Mouse (Mus musculus) cerebellum, adult 11-12 months (tissue): ENCODE data around the gene Grid2.

Experiments used
- DNase-seq: peaks from one replicate; pipeline ENCODE4 v3.0.0; 2022

Gene Grid2

GRCm38 (mm10) chr6:64327876-64328275, 1072.2 kb downstream of the Grid2 start:
- no peak for DNase-seq

DNA sequence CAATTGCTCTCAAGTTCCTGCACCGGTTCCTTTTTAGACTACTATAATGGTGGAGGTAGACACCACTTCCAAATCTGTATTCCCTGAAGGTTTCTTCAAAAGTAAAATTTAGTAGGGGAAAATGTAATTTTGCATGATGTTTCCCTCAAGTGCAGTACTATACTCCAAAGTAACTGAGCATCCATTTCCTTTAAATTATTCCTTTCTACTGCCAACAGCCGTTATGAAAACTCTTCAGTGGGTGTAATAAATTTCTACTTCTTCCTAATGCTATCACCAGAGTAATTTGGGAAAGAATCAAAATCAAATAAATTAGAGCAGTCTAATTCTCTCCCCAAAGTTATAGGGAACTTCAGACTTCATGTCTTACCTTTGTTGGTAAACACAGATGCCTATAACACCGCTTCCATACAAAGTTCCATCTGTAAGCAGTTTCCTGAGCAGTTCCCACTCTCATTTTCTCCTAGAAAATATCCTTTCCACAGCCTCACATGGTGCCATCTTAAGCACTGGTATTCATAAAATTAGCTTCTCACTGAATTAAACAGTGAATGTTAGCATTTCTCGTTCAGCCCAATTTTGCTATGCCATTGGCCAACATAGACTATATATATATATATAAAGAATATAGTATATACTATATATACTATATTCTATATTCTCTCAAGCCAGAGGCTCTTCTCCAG, 1142.9 kb downstream of the Grid2 start:
- DNase-seq: no peak

GRCm38 (mm10) chr6:64427658-64428057, 1172.0 kb downstream of the Grid2 start:
- DNase-seq: no peak

- no peak for DNase-seq
Observed at GRCm38 (mm10) chr6:64428898-64429297, 1173.2 kb downstream of the Grid2 start.

- no peak for DNase-seq
Observed at GRCm38 (mm10) chr6:64448127-64448526, 1192.5 kb downstream of the Grid2 start.

DNA sequence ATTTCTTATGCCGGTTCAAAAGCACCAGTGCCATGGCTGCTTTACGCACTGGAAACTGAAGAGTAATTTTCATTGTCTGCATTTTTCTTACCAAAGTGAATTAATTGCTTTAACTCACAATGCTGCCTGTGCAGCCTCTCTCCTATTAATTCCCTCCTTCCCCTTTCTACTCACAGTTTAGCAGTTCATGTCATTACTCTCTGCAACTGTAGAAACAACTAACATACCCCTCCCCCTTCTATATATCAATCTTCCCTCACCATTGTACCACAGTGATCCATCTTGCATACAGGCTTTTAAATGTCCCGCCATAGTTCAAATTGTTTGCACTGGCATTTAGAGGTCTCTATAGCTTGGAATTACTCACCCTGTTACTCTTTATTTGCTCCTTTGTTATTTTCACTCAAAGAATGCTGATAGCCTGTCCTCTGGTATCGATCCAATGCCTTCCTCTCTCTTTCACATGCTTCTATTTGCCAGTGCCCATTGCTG, 1193.2 kb downstream of the Grid2 start:
- DNase-seq: no peak

- no peak for DNase-seq
Observed at GRCm38 (mm10) chr6:64450770-64451169, 1195.1 kb downstream of the Grid2 start.

DNA sequence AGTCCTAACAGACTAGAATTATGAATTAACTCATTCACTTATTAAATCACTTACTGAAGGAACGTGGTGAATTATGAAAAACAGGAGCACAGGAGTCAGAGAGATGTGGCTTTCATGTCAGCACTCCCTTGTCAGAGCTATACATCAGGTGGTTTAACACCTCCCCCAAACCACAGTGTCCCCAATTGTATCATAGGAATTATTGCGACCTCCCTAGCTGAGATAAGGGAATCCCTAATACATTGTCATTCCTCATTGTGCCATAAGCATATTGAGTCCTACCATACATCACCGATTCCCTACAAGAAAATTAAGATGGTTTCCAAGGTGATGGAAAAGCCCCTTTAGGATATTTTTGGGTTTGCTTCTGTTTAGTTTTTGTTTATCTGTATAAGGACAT, 1224.2 kb downstream of the Grid2 start:
- DNase-seq: no peak

DNA sequence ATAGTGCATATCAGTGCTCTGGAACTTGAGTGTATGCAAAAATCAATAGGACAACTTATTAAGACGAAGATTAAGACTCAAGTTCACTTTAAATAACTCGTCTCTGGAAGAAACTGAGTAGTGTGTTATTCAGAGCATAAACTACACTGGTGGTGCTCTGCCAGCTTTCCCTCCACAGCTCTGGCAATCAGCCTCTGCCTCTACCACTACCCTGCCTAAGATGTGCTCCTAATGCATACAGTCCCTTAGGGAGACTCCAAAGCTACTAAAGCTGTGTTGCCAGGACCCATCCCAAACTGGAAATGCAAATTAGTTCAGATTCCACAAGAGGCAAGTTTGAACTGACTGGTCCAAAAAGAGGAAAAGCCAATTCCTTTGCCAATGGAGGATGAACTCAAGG, 1224.9 kb downstream of the Grid2 start:
- DNase-seq: no peak

DNA sequence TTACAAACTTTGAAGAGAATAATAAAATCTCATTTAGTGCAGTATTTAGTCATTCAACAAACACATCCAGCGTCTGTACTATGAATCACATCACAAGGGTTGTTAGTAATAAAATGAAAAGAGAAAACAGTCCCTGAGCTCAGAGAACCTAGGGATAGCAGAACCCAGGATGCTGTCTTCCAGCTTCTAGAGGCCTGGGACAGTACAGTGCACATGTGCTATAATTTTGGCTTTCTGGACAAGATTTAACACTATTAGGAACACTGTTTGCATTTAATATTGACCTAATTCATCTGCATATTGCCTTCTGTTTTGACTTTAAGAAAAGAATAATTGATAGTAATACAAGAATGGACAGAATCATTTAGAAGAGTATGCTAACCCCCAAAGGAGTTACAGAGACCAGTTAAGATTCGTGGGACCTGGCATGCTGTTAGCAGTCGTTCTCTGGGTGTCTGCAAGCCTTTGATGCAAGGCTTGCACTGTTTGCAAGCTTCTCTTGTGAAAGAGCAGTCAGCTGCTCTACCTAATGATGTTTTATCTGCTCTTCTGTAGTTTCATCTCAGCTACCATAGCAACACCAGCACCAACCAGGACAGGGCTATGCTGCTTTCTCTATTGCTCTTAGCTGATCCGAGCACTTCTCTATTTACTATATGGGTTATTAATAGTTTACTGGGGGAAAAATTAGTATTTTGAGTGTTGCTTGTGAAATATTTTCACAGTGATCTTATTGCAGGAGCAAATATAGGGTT, 1234.8 kb downstream of the Grid2 start:
- no peak for DNase-seq

DNA sequence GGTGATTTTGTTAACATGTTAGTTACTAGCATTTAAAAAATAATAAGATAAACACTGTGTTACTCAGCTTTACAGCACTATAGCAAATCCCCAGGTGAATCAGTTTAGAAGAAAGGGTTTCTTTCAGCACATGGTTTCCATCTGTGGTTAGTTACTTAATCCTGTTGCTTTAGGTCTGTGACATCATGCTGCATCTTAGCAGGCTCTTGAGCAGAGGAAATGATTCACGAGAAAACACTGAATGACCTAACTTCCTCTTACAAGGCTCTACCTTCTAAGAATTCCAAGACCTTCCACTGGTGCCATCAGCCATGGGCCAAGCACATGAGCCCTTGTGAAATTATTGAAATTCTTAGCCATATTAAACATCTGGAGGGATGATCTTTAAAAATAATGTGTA, 1248.7 kb downstream of the Grid2 start:
- DNase-seq: no peak

DNA sequence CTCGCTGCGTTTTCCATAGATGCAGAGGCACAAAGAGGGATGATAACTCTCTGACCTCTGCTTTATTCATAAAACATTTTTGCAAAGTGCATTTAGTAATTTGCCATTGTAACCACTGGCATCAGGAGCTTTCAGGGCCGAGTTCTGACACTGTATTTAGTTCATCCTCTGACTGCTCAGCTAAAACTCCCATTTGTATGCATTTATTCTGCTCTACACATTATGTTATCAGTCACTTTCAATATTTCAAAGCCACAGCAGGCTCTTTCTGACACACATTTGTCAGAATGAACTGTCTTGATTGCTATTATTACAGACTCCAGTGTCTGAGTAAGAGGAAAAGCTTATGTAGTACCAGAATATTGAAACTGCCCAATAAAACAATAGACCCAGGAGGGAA, 1286.5 kb downstream of the Grid2 start:
- DNase-seq: no peak

GRCm38 (mm10) chr6:64553645-64554044, 1298.0 kb downstream of the Grid2 start:
- DNase-seq: no peak

DNA sequence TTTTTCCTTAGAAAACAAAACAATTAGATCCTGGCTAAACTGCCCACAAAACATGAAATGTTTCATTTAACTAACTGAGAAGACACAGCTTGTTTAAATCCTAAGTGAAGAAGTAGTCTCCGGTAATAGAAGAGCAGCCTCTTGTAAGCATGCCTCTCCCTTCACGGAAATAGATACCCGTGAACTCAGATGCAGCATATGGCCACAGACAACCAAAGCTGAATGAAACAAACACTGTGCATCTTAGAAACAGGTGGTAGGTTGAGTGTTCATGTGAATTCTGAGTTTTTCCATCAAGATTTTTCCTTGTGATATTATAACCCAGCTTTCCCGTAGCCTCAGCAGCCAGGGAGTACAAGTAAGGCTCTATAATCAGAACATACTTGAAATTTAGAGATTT, 1299.5 kb downstream of the Grid2 start:
- DNase-seq: peak; percentile 13

DNA sequence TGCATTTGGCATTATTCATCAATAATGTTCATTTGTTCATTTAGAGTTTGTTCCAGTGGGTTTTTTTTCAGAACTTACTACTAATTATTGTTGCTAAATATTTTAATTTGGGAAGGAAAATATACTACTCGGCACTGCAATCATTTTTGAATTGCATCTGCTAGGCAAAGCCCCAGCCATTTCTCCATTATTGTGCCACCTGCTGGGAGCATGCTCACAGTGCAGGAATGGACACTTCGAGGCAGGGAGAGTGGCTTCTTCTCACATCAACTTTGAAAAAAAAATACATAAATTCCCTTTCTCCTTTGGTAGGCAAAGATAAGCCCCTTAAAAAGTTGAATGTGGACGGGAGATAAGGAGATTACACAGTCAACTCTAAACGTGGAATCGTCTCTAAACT, 1312.9 kb downstream of the Grid2 start:
- DNase-seq: no peak

GRCm38 (mm10) chr6:64581338-64581737, 1325.7 kb downstream of the Grid2 start:
- no peak for DNase-seq

DNA sequence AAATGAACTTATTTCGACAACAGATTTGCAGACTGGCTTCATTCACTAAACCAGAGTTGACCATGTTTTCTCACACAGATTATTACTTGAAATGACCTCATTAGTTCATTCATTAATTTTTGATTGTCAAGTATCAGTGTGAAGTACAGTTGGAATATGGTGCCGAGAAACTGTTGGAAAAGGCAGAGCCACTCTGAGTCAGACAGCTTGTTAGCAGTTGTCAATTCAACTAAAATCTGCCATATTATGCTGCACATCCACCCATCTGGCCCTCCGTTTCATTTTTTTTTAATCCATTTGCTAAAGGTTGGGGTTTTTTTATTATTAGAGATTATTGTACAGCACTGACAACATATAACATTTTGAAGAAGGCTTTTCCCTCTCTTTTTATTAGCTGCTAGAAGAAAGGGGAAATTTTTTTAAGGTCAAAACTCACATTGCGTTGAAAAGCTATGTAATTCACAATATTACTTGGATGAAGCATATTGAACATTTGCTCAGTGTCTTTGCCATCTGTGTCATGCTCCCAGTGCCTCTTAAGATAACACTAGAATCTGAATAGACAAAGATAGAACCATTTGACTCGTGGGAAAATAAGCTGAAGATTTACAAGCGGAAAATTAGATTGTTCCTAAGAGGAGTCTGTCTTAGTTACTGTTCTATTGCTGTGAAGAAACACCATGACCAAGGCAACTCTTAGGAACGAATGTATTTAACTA, 1333.0 kb downstream of the Grid2 start:
- no peak for DNase-seq

DNA sequence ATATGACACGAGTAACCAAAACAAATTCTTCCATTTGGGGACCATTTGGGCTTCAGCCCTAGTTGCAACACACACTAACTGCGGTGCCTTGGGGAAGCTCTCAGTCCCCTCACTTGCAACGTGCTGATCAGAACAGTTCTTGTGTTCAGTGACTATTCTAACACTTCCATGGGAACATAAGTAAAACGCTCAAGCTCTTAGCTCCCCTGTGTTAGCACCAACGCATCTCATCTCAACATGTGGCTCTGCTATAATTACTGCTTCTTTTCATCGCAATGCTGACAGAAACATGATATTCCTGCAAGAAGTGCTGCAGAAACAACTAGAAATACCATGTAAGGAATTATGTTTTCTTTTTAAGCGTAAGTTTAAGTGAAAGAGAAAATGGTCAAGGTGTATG, 1340.6 kb downstream of the Grid2 start:
- DNase-seq: no peak

DNA sequence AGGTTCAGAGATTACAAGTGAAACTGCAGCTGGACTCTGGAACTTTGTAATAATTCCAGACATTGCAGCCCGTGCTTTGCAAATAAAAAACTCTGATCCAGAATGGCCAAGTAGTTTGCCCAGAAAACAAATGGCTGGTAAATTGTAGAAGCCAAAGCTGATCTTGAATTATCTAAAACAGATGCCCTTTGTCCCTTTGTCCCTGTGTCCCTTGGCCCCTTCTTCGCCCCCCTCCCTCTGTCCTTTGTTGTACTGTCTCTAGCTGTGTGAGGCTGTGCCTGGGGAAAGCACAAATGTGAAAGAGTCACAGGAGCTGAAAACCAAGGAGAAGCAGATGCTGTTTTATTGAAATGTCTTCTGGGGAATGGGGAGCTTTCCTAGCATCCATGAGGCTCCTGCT, 1341.2 kb downstream of the Grid2 start:
- peak; percentile 9 for DNase-seq

- no peak for DNase-seq
Observed at GRCm38 (mm10) chr6:64598144-64598561, 1342.5 kb downstream of the Grid2 start.

DNA sequence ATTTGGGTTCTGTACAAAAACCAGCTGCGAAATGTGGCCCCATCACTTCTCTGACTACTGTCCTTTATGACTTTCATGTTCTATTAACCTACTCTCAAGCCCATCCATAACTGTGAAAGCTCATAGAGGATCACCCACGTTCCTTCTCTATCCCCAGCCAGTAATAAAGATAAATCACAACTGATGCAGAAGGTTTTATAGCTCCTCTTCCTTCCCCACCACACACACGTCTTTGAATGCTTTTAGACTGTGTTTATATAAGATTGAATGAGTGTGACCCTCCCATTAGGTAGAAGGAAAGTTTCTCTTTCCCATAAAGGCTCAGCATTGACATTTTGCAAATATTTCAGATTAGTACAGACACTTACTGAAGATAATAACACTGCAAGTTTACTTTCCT, 1350.1 kb downstream of the Grid2 start:
- DNase-seq: no peak

GRCm38 (mm10) chr6:64607041-64607440, 1351.4 kb downstream of the Grid2 start:
- no peak for DNase-seq

DNA sequence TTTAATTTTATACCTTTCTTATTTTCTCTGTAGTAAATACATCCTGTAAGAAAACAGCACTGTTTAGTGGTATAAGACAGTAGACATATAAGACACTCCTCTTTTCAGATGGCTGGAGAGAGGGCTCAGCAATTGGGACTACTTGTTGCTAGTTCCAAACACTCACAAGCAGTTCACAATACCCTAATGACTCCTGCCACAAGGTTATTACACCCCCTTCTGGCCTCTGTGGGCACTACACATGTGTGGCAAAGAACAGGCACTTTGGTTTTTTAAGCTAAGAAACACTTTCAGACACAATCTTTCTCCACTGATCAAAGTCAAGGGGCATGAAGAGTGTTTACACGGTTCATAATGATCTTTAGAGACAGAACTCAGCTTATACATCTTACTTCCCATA, 1352.3 kb downstream of the Grid2 start:
- no peak for DNase-seq

DNA sequence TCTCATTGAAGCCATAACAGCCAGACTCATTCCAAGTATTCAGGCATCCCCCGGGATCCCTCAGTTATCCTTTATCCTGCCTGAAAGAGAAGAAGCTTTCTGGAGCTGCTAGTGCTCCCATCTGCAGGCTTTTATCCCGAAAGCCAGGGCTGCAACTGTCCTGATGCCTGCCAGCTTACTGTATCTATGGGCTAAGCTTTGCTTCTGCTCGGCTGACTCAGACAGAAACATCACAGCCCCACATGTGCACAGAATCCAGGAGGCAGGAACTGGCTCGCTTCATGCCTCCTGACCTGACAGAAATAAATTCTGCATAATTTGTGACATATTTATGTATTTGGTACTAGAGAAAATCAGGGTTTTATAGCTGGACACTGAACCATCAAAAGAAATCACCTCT, 1361.2 kb downstream of the Grid2 start:
- DNase-seq: no peak
